Mouse (Mus musculus) embryonic facial prominence, embryonic 11.5 days (tissue): Measurements from ENCODE around the gene Cacul1. TPM values are rescaled to one million over a fixed set of nuclear protein-coding genes. Genes with fewer than 3 reads are reported as not detected.
A peak's percentile ranks its signal among the peaks of the same experiment; 100 is the strongest.

Source experiments
- ATAC-seq: fragments of 200-750 bp; cut with Nextera tagmentation; replicated peaks from 2 replicates; pipeline ENCODE4 v1.8.0; 2017; ENCODE audit warnings: low read depth; ENCODE audit not compliant: insufficient number of reproducible peaks, low FRiP score, low TSS enrichment
- DNase-seq: peaks from one replicate; pipeline ENCODE4 v3.0.0-alpha.2; 2015; ENCODE audit warnings: low spot score
- H3K27ac ChIP-seq: fragments of 300-500 bp; sonication (generic); replicated peaks from 2 replicates; pipeline ENCODE4 v1.5.1; 2014; ENCODE audit warnings: mild to moderate bottlenecking, low read depth, low read length, control low read depth
- H3K27me3 ChIP-seq: fragments of 300-500 bp; sonication (generic); 2 replicates; pipeline ENCODE4 v1.6.1; 2014; ENCODE audit warnings: mild to moderate bottlenecking, low read length, moderate library complexity, mixed read lengths; ENCODE audit not compliant: control insufficient read depth, insufficient read depth
- H3K36me3 ChIP-seq: fragments of 300-500 bp; sonication (generic); replicated peaks from 2 replicates; pipeline ENCODE4 v1.6.1; 2014; ENCODE audit warnings: low read depth, mild to moderate bottlenecking, low read length, moderate library complexity, mixed read lengths; ENCODE audit not compliant: control insufficient read depth, insufficient read depth
- H3K4me1 ChIP-seq: fragments of 300-500 bp; sonication (generic); 2 replicates; pipeline ENCODE4 v1.6.1; 2014; ENCODE audit warnings: low read length, mixed read lengths; ENCODE audit not compliant: control insufficient read depth, insufficient read depth
- H3K4me2 ChIP-seq: fragments of 300-500 bp; sonication (generic); 2 replicates; pipeline ENCODE4 v1.6.1; 2014; ENCODE audit warnings: low read depth, mild to moderate bottlenecking, control low read depth, low read length, moderate library complexity
- H3K4me3 ChIP-seq: fragments of 300-500 bp; sonication (generic); 2 replicates; pipeline ENCODE4 v1.5.1; 2014; ENCODE audit warnings: low read depth, low read length, control low read depth
- H3K9ac ChIP-seq: fragments of 300-500 bp; sonication (generic); replicated peaks from 2 replicates; pipeline ENCODE4 v1.6.1; 2014; ENCODE audit warnings: mild to moderate bottlenecking, control low read depth, low read length
- H3K9me3 ChIP-seq: fragments of 300-500 bp; sonication (generic); replicated peaks from 2 replicates; pipeline ENCODE4 v1.6.1; 2016; ENCODE audit warnings: mild to moderate bottlenecking, low read length, inconsistent platforms, mixed read lengths; ENCODE audit not compliant: control insufficient read depth
- WGBS: fragments of 180-500 bp; shearing (Covaris S2); extraction: QIAGEN DNeasy Blood & Tissue Kit; methylation state at CpG from one replicate; pipeline ENCODE4 v1.1.7; 2014; 5-methylcytosine and 5-hydroxymethylcytosine counted together
- polyA plus RNA-seq: library from polyadenylated mRNA; unstranded; fragments of >200 nt; fragmentation: Nextera tagmentation; extraction: Ambion mirVana; gene quantifications from 2 replicates; pipeline ENCODE4 v1.2.1, GENCODE M21; 2014

Cacul1 gene
- polyA plus RNA-seq, 1 experiment from 2014 or later = 34.0 TPM

DNA sequence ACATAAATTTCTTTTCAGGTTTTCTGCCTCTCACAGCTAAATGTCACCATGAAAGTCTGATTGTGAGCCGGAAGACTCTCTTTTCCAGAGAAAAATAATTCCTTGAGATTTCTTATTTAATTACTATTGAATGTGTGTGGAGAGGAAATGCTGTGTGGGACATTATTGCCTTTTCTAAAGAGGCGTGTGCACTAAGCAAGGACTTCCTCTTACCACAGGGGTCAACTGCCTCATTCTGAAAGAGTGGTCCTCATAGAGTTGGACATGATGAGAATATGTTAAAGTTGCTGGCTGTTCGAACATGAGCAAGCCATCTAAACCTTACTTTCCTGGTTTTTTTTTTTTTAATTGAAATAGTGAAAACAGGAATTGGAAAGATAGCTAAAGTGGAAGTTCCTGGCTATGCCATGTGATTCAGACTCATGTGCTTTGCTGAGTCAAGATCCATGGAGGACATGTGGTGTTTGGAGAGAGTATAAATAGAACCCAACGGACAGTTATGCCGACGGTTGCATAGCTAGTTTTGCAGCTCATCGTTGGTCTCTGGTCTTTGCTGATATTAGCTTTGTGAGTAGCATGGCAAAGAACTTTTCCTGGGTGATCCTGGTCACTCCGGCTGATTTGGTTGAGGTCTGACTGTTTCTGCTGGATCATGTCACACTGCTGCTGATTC, 17.3 kb upstream of the Cacul1 start:
- no peaks in the 10 kb centered on the region for H3K36me3 ChIP-seq
- no peak for ATAC-seq
- H3K4me3 ChIP-seq = no peak overlapping the region
- H3K4me1 ChIP-seq = no peaks in the 10 kb centered on the region
- no peaks in the 10 kb centered on the region for H3K9me3 ChIP-seq
- H3K27me3 ChIP-seq = no peaks in the 10 kb centered on the region
- H3K27ac ChIP-seq = no peak overlapping the region
- H3K4me2 ChIP-seq = no peak overlapping the region
- no peak overlapping the region for H3K9ac ChIP-seq
- 83% methylated on average over 8 of the region's 8 CpGs for WGBS
- DNase-seq = no peak

DNA sequence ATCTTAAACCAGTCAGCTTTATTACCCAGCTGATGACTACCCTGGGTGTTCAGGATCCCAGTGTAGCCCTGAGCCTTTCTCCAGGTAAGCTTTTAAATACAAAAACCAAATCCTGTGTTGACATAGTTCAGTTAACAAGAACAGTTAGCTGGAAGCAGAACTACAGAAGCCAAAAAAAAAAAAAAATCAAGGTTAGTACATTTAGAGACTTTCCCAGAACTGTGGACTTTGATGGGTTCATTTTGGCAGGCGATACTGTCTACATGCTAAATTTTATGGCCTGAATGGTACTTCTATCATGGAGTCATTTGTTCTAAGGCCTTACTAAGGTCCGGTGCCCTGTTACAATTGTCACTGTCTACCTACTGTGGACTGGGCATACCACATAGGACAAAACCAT, 8.8 kb upstream of the Cacul1 start:
- WGBS = 91% methylated on average over 2 of the region's 2 CpGs
- Histone ChIP-seq H3K4me3 (no peak overlapping the region), H3K27me3 (no peaks in the 10 kb centered on the region), H3K27ac (no peak overlapping the region), H3K4me2 (no peak overlapping the region), H3K4me1 (no peaks in the 10 kb centered on the region), H3K36me3 (no peaks in the 10 kb centered on the region), H3K9me3 (no peaks in the 10 kb centered on the region), H3K9ac (no peak overlapping the region)
- ATAC-seq = no peak
- DNase-seq = no peak

DNA sequence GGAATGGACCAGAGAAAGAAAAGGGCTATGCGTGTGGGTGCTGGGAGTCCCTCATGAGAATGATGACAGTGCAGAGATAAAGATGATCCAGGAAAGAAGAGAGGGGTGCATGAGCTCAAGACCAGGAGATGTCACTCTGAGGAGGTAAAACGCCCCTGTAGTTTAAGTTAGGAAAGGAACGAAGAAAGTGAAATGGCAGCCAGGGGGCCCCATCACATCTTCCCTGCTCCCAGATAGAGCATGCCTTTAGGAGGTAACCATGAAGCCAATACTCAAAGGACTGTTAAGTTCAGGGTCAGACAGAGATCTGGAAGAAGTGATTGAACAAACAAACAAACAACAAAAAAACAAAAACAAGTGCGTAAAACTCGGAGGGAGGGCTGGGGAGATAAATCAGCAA, 5.8 kb upstream of the Cacul1 start:
- H3K9me3 ChIP-seq = no peaks in the 10 kb centered on the region
- no peak overlapping the region for H3K4me2 ChIP-seq
- H3K36me3 ChIP-seq = no peaks in the 10 kb centered on the region
- 74% methylated on average over 5 of the region's 5 CpGs for WGBS
- no peak overlapping the region for H3K4me3 ChIP-seq
- H3K27me3 ChIP-seq = no peaks in the 10 kb centered on the region
- no peak for DNase-seq
- ATAC-seq = no peak
- H3K9ac ChIP-seq = no peak overlapping the region
- H3K4me1 ChIP-seq = no peaks in the 10 kb centered on the region
- H3K27ac ChIP-seq = no peak overlapping the region

DNA sequence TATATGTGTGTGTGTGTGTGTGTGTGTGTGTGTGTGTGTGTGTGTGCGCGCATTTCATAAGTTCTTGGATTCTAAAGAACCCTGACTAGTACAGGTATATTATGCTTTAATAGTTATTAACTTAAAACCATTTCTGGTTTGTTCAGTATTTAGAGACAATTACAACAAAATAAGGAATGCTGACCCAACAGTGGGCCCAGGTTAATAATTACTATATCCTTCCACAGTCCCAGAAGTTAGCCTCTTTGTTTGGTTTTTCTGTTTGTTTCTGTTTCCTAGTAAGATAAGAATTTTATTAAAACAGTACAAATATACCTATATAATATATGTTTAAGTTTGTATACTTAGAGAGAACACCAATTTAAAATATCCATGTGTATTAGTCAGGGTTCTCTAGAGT, 2.4 kb upstream of the Cacul1 start:
- Histone ChIP-seq H3K4me2 (no peak overlapping the region), H3K4me3 (no peak overlapping the region), H3K9ac (no peak overlapping the region), H3K9me3 (no peaks in the 10 kb centered on the region), H3K27me3 (no peaks in the 10 kb centered on the region), H3K36me3 (no peaks in the 10 kb centered on the region), H3K27ac (no peak overlapping the region), H3K4me1 (no peaks in the 10 kb centered on the region)
- 91% methylated on average over 2 of the region's 2 CpGs for WGBS
- DNase-seq (no peak), ATAC-seq (no peak)

- no peaks in the 10 kb centered on the region for H3K36me3 ChIP-seq
- H3K27ac ChIP-seq = no peak overlapping the region
- H3K27me3 ChIP-seq = no peaks in the 10 kb centered on the region
- H3K9ac ChIP-seq = peak overlapping the region; percentile 26
- H3K4me2 ChIP-seq = peak overlapping the region; percentile 52
- H3K9me3 ChIP-seq = no peaks in the 10 kb centered on the region
- ATAC-seq = peak; percentile 61
- 38% methylated on average over 4 of the region's 4 CpGs for WGBS
- no peaks in the 10 kb centered on the region for H3K4me1 ChIP-seq
- H3K4me3 ChIP-seq = peak overlapping the region; percentile 95
- DNase-seq = no peak
Measured at GRCm38 (mm10) chr19:60581377-60582290, 809 bp upstream of the Cacul1 start.

DNA sequence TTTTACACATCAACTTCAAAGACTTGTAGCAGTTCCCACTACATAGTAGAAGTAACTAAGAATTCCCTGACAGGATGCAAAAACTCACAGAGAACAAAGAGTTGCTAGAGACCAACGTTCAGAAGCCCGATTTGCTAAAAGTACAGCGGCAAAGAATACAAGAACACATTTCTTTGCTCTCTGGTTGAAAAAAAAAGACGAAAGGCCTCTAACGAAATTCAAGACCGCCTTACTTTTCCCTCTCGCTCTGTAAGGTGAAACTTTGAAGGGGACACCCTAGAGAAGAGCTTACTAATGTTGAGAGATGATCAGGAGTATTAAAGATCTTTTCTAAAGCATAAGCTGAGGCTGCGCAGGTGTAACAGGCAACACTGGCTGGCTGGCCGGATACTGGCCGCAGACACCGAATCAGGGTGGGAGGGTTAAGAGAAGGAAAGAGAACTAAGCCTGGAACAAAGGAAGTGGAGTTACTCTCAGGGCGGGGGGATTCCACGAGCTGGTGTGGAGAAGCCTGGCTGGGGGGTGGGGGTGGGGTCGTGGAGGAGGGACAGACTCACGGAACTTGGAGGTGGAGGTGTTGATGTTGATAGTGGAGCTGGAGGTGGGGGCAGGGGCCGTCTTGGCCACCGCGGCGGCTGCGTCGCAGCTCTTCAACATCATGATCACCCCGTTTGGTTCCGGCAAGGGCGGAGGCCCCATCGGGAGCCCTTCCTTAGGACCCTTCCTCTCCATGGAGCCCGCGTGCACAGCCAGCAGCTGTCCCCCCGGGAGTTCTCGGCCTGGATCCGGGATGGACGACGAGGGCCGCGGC, 849 bp downstream of the Cacul1 start:
- WGBS = 0% methylated on average over 34 of the region's 34 CpGs
- ATAC-seq = peak; percentile 58
- H3K4me3 ChIP-seq = peak overlapping the region; percentile 95

DNA sequence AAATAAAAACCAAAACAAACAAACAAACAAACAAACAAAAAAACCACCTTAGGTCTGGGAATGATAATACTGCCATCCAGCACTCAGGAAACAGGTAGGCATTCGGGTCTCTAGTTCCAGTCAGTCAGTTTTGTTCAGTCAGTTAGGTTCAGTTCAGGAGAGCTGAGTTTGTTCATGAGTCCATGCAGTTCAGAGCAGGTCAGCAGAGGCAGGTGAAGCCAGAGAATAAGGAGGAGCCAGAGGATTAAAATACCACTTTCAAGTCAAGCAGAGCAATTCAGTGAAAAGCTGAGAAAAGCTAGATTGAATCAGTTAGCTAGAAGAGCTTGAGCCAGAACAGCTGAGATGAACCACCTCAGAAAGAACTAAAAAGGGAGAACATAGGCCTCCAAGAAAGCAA, 4.1 kb downstream of the Cacul1 start:
- ATAC-seq (no peak), DNase-seq (no peak)
- no peak overlapping the region for H3K9ac ChIP-seq
- H3K4me2 ChIP-seq = no peak overlapping the region
- no peaks in the 10 kb centered on the region for H3K36me3 ChIP-seq
- H3K27me3 ChIP-seq = no peaks in the 10 kb centered on the region
- no peak overlapping the region for H3K27ac ChIP-seq
- H3K9me3 ChIP-seq = no peaks in the 10 kb centered on the region
- H3K4me3 ChIP-seq = no peak overlapping the region
- no peaks in the 10 kb centered on the region for H3K4me1 ChIP-seq
- WGBS = 83% methylated on average over 1 of the region's 1 CpGs

More for the DNA sequence above, 849 bp downstream of the Cacul1 start:
- Histone ChIP-seq H3K9me3 (no peaks in the 10 kb centered on the region), H3K4me2 (peak overlapping the region; percentile 53), H3K36me3 (no peaks in the 10 kb centered on the region), H3K9ac (peak overlapping the region; percentile 95), H3K4me1 (no peaks in the 10 kb centered on the region), H3K27ac (peak overlapping the region; percentile 74), H3K27me3 (no peaks in the 10 kb centered on the region)
- peak; percentile 65 for DNase-seq
